Mouse (Mus musculus): ENCODE results near the gene Hectd3.

The Hectd3 gene

DNA sequence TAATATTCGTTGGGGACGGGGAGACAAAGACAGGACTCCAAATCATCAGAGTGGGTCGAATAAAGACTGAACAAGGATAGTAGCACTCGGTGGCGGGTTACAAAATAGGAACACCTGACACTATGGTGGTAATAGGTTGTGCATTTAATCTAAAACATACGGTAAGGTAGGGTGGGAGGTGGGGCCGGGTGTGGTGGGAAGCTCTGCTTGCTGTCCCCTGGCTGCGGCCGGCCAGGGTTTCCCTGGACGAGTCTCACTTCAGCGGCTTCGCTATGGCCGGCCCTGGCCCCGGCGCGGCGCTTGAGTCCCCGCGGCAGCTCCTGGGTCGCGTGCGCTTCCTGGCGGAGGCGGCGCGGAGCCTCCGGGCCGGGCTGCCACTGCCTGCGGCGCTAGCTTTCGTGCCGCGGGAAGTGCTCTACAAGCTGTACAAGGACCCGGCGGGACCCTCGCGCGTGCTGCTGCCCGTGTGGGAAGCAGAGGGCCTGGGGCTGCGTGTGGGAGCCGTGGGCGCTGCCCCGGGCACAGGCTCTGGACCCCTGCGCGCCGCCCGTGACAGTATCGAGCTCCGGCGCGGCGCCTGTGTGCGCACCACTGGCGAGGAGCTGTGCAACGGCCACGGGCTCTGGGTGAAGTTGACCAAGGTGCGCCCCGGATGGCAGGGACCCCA, at the start of gene Hectd3:
Gene Hectd3 (plus strand): TSS at position 187 of the 667 bp plus-strand sequence.
- DNase-seq: peak; percentile 86

GRCm38 (mm10) chr4:116951642-116952041, 43.5 kb upstream of the Hectd3 start:
- DNase-seq: peak; percentile 49

DNA sequence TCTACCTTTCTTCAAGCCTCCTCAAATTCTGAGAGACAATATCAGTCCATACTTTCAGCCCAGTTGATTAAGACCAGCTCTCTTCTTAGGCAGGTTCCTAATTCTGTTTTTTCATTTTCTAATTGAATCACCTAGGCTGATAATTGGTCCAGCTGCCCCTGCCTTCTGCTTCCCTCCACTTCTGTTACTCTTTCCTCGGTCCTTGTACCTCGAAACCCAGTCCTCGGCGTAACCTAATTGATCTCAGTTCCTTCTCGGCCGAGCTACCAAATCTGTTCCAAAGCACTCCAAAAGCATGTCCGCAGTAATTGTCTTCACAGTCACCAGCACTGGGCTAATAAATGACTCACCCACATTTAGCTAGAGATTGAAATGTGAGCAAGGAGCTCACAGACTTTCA, 40.2 kb upstream of the Hectd3 start:
- DNase-seq: no peak

DNA sequence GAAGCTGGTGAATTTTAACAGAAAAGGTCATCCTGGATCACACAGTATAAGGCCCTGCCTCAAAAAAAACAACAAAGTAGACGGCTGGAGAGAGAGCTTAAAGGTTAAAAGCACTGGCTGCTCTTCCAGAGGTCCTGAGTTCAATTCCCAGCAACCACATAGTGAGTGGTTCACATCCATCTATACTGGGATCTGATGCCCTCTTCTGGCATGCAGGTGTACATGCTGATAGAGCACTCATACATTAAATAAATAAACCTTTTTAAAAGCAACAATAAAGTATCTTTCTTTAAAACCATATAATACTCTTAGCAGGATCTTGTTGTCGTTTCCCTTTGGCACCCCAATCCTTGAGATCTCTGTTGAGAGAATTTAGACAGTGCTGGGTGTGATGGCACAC, 18.6 kb upstream of the Hectd3 start:
- no peak for DNase-seq

DNA sequence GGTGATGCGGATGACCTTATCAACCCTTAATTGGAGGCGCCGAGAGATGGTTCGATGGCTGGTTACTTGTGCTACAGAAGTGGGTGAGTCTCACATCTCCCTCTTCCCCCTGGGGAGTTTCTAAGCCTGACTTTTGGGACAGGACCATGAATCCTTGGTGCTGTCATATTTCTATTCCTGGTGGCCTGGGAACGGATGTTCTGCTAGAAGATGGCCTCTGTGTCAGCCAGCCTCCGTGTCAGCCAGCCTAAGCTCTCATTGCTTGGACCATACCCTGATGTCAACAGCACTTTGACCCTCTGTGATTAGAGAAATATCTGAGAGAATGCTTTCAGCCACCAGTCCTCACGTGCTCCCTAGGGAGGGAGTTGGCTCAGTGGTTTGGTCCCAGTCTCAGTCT, 9.4 kb upstream of the Hectd3 start:
- DNase-seq: no peak

DNA sequence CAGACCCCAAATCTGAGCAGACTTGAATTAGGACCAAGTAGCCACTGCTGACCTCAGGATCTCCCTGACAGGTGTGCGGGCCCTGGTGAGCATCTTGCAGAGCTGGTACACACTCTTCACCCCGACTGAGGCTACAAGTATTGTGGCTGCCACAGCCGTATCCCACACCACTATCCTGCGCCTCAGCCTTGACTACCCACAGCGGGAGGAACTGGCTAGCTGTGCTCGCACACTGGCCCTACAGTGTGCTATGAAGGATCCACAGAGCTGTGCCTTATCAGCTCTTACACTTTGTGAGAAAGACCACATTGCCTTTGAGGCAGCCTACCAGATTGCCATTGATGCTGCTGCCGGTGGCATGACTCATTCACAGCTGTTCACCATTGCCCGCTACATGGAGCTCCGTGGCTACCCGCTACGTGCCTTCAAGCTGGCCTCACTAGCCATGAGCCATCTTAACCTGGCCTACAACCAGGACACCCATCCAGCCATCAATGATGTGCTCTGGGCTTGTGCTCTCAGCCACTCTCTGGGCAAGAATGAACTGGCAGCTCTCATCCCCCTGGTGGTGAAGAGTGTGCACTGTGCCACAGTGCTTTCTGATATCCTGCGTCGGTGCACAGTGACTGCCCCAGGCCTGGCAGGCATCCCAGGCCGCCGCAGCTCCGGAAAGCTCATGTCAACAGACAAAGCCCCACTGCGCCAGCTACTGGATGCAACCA, 8.6 kb upstream of the Hectd3 start:
- peak; percentile 86 for DNase-seq

DNA sequence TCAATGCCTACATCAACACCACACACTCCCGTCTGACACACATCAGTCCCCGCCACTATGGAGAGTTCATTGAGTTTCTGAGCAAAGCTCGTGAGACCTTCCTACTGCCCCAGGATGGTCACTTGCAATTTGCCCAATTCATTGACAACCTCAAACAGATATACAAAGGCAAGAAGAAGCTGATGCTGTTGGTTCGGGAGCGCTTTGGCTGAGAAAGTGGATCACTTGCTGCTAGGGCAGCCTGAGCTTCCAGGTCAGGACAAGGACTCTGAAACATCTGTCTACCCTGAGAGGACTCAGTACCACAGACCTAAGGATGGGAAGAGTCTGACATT, 8.0 kb upstream of the Hectd3 start:
- no peak for DNase-seq

- no peak for DNase-seq
These were observed 5.4 kb upstream of the Hectd3 start for GRCm38 (mm10) chr4:116989731-116990130.

- DNase-seq: peak; percentile 88
These were observed 3.8 kb upstream of the Hectd3 start for GRCm38 (mm10) chr4:116991366-116991765.

DNA sequence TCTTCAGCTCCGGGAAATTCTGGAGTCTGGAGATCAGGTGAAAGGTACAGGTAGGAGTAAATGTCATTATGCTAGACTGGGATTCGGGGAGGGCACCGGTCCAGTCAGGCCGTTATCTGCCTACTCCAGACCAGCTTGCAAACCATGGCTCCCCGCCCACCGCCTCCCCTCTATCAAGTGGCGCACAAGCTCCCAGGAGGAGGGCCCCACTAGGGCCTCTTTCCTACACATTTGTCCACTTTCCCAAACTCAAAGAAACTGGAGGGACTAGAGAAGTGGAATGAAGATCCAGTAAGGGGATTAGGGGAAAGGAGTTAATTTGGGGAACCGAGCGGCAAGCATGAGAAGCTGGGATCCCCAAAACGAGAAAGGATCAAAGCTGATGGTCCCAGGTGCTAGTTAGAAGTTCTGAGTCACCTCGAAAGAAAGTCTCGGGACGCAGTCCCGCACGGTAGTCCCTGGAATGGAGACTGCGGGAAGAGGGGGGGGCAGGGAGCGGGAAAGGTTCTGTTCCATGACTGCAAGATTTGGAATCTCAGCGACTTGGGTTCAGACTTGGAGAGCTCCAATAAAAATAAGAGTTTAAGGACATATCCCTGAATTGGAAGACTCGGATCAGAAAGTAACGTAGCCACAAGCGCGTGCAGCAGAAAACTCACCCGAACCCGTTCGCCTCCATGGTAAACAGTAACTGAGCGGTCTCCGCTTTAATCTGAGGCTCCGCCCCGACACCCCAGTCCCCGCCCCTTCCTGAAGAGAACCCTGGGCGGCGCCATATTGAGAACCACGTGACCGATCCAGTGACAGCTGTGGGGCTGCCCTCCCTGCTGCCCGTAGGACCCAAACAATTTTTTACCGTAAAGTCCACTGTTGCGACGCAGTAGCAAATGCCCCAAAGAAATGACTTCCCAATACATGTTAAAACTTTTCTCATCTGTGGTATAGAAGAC, 1.2 kb upstream of the Hectd3 start, which contains the start of gene Urod:
Gene Urod (minus strand): TSS at position 742 of the 950 bp plus-strand sequence.
- DNase-seq: peak; percentile 97

- peak; percentile 65 for DNase-seq
These were observed 650 bp downstream of the Hectd3 start for GRCm38 (mm10) chr4:116995798-116996135.

- DNase-seq: no peak
These were observed 4.5 kb downstream of the Hectd3 start for GRCm38 (mm10) chr4:116999513-117000154.

GRCm38 (mm10) chr4:117001957-117002356, 6.8 kb downstream of the Hectd3 start:
- DNase-seq: no peak

GRCm38 (mm10) chr4:117002543-117003521, 7.7 kb downstream of the Hectd3 start:
- DNase-seq: peak; percentile 84

- no peak for DNase-seq
These were observed 9.5 kb downstream of the Hectd3 start for GRCm38 (mm10) chr4:117004649-117005048.

- no peak for DNase-seq
These were observed 10.7 kb downstream of the Hectd3 start for GRCm38 (mm10) chr4:117005611-117006400.

DNA sequence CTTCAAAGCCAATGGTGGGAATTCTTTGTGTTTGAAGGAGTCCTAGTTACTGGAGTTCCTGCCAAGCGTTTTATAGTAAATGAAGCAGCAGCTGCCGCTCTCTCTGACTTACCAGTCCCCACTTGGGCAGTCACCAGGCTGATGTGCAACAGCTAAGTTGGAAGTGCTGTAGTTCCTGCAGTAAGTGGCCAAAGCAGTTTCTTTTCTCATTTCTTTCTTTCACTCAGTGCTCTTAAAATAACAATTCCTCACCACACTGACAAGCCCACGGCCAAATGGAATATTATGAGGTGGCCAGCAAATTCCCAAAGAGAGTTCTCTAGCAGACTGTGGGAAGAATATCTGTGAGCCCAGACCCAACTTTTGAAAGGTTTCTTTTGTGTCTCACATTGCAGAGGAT, 11.9 kb downstream of the Hectd3 start:
- no peak for DNase-seq

- DNase-seq: no peak
These were observed 15.1 kb downstream of the Hectd3 start for GRCm38 (mm10) chr4:117010231-117010630.

GRCm38 (mm10) chr4:117013596-117013995, 18.5 kb downstream of the Hectd3 start:
- DNase-seq: no peak

- no peak for DNase-seq
These were observed 19.8 kb downstream of the Hectd3 start for GRCm38 (mm10) chr4:117014901-117015415.

GRCm38 (mm10) chr4:117017738-117018137, 22.6 kb downstream of the Hectd3 start:
- DNase-seq: peak; percentile 30
